Mouse (Mus musculus) heart, adult 2 months (tissue): ENCODE measurements around the gene Hgd. TPM values are rescaled to one million over a fixed set of nuclear protein-coding genes. Genes with fewer than 3 reads are reported as not detected.
A peak's percentile ranks its signal among the peaks of the same experiment; 100 is the strongest.

Experiments
- DNase-seq, 2 experiments: peaks; one replicate each; pipeline ENCODE4 v3.0.0; 2021
- H3K27ac ChIP-seq: fragments of 200-600 bp; 2 replicates; pipeline ENCODE4 v1.8.1; 2022
- H3K27me3 ChIP-seq: fragments of 200-500 bp; 2 replicates; pipeline ENCODE4 v1.6.1; 2012; ENCODE audit warnings: mild to moderate bottlenecking, low read length, inconsistent platforms, mixed read lengths; ENCODE audit not compliant: control insufficient read depth, insufficient read depth
- H3K36me3 ChIP-seq: fragments of 200-500 bp; 2 replicates; pipeline ENCODE4 v1.6.1; 2012; ENCODE audit warnings: low read length, inconsistent platforms; ENCODE audit not compliant: control insufficient read depth, insufficient read depth
- H3K4me1 ChIP-seq: fragments of 200-500 bp; 2 replicates; pipeline ENCODE4 v1.6.1; 2011; ENCODE audit warnings: low read length; ENCODE audit not compliant: control insufficient read depth, insufficient read depth
- H3K4me3 ChIP-seq: fragments of 200-600 bp; 2 replicates; pipeline ENCODE4 v1.8.1; 2022
- H3K79me2 ChIP-seq: fragments of 200-500 bp; replicated peaks from 2 replicates; pipeline ENCODE4 v1.6.1; 2012; ENCODE audit warnings: mild to moderate bottlenecking, inconsistent platforms, low read length, moderate library complexity, mixed read lengths; ENCODE audit not compliant: control insufficient read depth, insufficient read depth
- H3K9ac ChIP-seq: fragments of 200-500 bp; 2 replicates; pipeline ENCODE4 v1.6.1; 2012; ENCODE audit warnings: low read depth, mild to moderate bottlenecking, control low read depth, inconsistent platforms, low read length, mixed read lengths
- CTCF ChIP-seq: fragments of 200-600 bp; IDR thresholded peaks from 2 replicates; pipeline ENCODE4 v1.8.1; 2022; ENCODE audit warnings: antibody characterized with exemption, mild to moderate bottlenecking, moderate library complexity
- EP300 ChIP-seq: fragments of 200-500 bp; IDR thresholded peaks from 2 replicates; pipeline ENCODE4 v1.6.1; 2011; ENCODE audit warnings: low read depth, low read length, control low read depth; ENCODE audit not compliant: insufficient read depth
- POLR2A ChIP-seq: fragments of 200-500 bp; IDR thresholded peaks from 2 replicates; pipeline ENCODE4 v1.6.1; 2011; ENCODE audit warnings: mild to moderate bottlenecking, low read depth, low read length, control low read depth; ENCODE audit not compliant: insufficient read depth
- WGBS: fragments of 180-500 bp; shearing (Covaris S2); methylation state at CpG from one replicate; pipeline ENCODE4 v1.1.7; 2018; 5-methylcytosine and 5-hydroxymethylcytosine counted together
- intact Hi-C: fragments of 180-260 bp; cut with DNase I; formaldehyde crosslinking; loops from one replicate; pipeline ENCODE4 v1.15.1; 2025
- polyA plus RNA-seq: library from polyadenylated mRNA; depleted of rRNA; stranded (reverse); fragments of >200 nt; gene quantifications from 2 replicates; pipeline ENCODE4 v1.2.3, GENCODE M21; 2012
- total RNA-seq, 2 experiments: library from RNA; stranded (reverse); gene quantifications; 2 replicates each; pipeline ENCODE4 v1.2.3; 2021

The Hgd gene
- total and polyA plus RNA-seq, 3 experiments = 0.08 TPM; not detected in 2

DNA sequence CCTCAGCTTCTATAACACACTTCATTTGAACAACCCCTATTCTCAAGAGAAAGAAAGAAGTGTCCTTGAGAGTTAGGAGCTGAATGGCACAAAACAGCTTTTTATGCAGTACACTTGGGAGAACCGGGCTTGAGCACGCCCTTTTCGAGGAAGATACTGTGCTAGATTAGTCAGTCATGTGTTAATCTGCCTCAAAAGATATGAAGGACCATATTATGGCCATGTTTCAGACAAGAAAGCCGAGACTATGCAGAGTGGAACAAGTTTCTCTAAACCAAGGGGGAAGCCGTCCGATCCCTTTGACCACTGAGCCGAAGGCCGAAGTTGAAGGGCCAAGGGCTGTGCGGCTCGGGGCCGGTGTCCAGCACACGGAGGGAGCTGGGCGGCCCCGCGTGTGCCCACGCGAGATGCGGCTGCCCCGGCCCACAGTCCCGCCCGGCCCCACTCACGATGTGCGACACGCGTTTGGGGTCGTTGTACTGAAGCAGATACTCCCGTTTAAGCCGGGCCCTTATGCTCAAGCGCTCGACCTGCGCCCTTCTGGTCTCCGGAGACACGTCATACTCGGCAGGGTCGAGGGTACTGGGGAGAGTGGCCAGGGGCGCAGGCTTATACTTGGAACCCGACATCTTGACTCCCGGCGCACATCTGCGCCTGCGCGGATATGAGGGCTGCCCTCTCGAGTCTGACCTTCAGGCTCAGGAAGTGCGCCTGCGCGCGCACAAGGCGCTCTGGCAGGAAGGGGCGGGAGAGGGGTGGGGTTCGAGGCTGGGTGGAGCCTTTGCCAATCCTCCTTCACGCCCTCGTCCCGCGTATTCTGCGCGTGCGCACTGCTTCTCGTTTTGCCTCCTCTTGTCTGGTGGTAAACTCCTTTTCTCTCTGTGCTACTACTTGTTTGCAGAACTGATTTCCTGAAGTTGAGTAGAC lies 74.0 kb downstream of the Hgd start, which contains the start of gene Ndufb4:
TSS of gene Ndufb4 (minus strand) at position 723 of the 927 bp plus-strand sequence.
- intact Hi-C loops = loop anchor here (1.0 to 10.0 kb wide), 3 partner anchors 30 to 779 kb away; partner anchors contain the start of genes Eaf2, Golgb1, Gtf2e1 and Rabl3
- H3K27me3 ChIP-seq = no peaks in the 10 kb centered on the region
- TF ChIP-seq POLR2A (peak; percentile 84), CTCF (no peak), EP300 (no peak)
- no peaks in the 10 kb centered on the region; the same call in 1 of the 2 replicates for H3K79me2 ChIP-seq
- under 1% methylated on average over 55 of the region's 58 CpGs for WGBS
- peak within 1 kb of the TSS; percentile 96 for H3K27ac ChIP-seq
- H3K9ac ChIP-seq = peak within 1 kb of the TSS; percentile 96
- H3K4me3 ChIP-seq = peak within 1 kb of the TSS; percentile 93
- DNase-seq = peak; percentile 91 to 96
- peaks cover 15% of the 10 kb centered on the region for H3K36me3 ChIP-seq
- H3K4me1 ChIP-seq = peaks cover 9% of the 10 kb centered on the region

DNA sequence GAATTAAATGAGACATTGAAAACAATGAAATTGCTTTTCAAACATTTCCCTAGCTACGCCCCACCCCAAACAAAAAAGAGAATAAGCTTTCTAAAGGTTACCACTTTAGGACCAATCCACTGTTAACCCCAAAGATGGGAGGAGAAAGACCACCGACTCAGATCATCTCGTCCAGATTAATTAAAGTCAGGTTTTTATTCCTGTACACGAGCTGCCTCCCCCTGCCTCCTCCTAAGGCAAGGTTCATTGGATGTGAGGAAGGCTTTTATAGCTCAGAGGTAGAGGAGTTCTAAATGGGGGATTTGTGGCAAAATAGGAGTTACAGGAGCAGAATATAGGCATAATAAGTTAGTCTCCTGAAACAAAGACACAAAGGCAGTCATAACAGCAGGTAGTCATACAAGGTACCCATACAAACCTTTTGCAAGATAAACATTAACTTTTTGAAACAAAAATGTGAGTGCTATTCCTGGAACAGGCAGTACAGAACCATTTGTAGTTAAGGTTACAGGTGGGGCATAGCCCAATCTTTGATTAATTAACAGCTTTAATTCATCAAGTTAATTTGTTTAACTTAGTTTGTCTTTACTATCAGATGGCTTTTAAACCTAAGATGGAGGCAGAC lies 75.0 kb downstream of the Hgd start:
- 63% methylated on average over 4 of the region's 4 CpGs for WGBS
- intact Hi-C loops = loop anchor here (1.0 to 10.0 kb wide), 3 partner anchors 29 to 780 kb away; partner anchors contain the start of genes Eaf2, Golgb1, Gtf2e1 and Rabl3
- H3K4me3 ChIP-seq = peak overlapping the region; percentile 32; the same call in 1 of the 2 replicates
- no peaks in the 10 kb centered on the region; the same call in 1 of the 2 replicates for H3K79me2 ChIP-seq
- no peak overlapping the region for H3K9ac ChIP-seq
- H3K36me3 ChIP-seq = peaks cover 15% of the 10 kb centered on the region
- peaks cover 9% of the 10 kb centered on the region for H3K4me1 ChIP-seq
- TF ChIP-seq POLR2A = no peak
- no peak for TF ChIP-seq EP300
- TF ChIP-seq CTCF = no peak
- H3K27ac ChIP-seq = peak overlapping the region; percentile 85
- DNase-seq = no peak
- H3K27me3 ChIP-seq = no peaks in the 10 kb centered on the region

DNA sequence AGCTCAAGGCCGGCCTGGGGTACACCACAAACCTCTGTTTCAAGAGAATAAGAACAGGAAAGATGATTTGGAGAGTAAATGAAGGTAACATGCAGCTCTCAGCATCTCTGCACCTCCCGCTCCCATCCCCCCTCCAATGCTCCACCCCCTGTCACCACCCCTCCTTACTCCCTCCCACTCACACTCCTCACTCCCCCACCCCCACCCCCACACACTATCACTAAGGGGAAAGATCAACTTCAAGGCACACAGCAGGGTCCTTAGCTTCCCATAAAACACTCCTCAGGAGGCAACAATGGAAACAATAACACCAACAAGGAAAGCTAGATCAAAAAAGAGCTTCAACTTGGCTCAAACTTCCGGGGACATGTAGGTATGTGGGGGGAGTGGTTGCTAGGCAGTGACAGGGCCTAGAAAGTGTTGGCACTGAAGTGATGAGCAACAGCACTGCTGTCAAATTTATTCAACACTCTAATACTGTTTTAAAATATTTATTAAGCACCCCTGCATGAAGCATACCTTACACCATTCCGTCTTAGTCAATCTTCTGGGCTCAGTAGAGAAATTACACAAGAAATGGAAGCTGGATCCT lies 75.9 kb downstream of the Hgd start:
- intact Hi-C loops = loop anchor here (2.0 to 10.0 kb wide), 2 partner anchors 117 to 781 kb away; partner anchors contain the start of genes Eaf2, Golgb1, Gtf2e1 and Rabl3

DNA sequence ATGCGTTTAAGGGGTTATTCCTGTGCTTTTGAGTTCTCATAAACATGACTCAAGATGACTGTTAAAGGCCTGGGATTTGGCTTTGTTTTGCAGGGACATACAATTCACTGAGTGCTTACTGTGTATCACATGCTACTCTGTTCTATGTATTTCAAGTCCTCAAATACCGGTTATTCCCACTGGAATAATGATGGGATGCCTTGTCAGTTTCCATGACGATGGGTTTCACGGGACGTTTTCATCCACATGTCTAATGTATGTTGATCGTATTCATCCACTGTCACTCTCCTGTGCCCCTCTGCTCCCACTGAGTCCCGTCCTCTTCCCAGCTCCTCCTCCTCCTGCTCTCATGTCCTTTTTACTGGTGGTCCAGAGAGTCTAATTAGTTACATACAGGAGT lies 76.8 kb downstream of the Hgd start:
- H3K36me3 ChIP-seq = peaks cover 10% of the 10 kb centered on the region
- H3K79me2 ChIP-seq = no peaks in the 10 kb centered on the region; the same call in 1 of the 2 replicates
- no peak overlapping the region for H3K9ac ChIP-seq
- 85% methylated on average over 7 of the region's 7 CpGs for WGBS
- no peak overlapping the region for H3K27ac ChIP-seq
- H3K27me3 ChIP-seq = no peaks in the 10 kb centered on the region
- no peak for DNase-seq
- TF ChIP-seq CTCF = no peak
- TF ChIP-seq POLR2A = no peak
- TF ChIP-seq EP300 = no peak
- no peak overlapping the region for H3K4me3 ChIP-seq
- intact Hi-C loops = loop anchor here (10.0 kb wide), 1 partner anchor 782 kb away; the partner anchor contains the start of genes Eaf2 and Golgb1
- peaks cover 6% of the 10 kb centered on the region for H3K4me1 ChIP-seq

More for the DNA sequence above, 75.9 kb downstream of the Hgd start:
- Histone ChIP-seq H3K27me3 (no peaks in the 10 kb centered on the region), H3K4me1 (peaks cover 9% of the 10 kb centered on the region), H3K27ac (no peak overlapping the region), H3K4me3 (no peak overlapping the region), H3K9ac (no peak overlapping the region), H3K79me2 (no peaks in the 10 kb centered on the region; the same call in 1 of the 2 replicates), H3K36me3 (peaks cover 15% of the 10 kb centered on the region)
- DNase-seq = no peak
- 46% methylated on average over 4 of the region's 4 CpGs for WGBS
- TF ChIP-seq POLR2A (no peak), CTCF (no peak), EP300 (no peak)

DNA sequence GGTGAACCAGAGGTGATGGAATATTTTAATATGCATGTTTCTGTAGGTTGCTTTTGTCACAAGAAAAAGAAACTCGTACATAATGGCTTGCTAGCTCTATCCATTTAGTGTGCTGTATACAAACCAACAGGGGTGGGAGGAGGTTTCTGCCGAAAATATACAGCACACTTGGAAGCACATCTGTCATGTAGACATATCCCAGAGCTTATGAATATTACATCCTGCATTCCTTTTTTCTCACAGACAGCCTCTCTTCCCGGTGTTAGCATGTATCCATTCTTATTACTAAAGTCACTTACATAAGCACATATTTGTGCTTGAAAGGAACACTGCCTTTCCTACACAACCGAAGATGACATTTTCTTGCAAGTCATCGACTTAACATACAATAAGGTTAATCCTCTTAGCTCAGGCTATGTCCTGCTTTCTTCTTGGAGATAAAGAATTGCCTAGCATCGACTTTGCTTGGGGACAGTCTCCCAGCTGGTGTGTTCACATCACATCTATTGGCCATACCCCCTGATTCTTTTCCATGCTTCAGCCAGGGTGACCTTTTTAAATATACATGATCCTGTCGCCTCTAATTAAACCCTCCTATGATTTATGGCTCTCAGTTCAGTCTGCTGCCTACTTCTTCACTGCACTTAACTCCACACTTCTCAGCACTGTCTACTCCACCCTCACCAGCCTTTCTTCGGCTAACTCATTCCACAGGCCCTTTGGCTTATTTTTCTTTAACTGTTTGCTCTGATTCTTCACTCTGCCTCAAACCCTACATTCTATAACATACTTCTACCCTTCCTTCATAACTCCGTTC lies 83.9 kb downstream of the Hgd start:
- 71% methylated on average over 9 of the region's 9 CpGs for WGBS
- no peaks in the 10 kb centered on the region for H3K27me3 ChIP-seq

More for the DNA sequence above, 83.9 kb downstream of the Hgd start:
- no peak for DNase-seq
- Histone ChIP-seq H3K79me2 (no peaks in the 10 kb centered on the region), H3K27ac (no peak overlapping the region), H3K9ac (no peak overlapping the region), H3K4me3 (no peak overlapping the region), H3K36me3 (no peaks in the 10 kb centered on the region), H3K4me1 (no peaks in the 10 kb centered on the region)
- intact Hi-C loops = no loop called here
- no peak for TF ChIP-seq POLR2A
- no peak for TF ChIP-seq EP300
- no peak for TF ChIP-seq CTCF
